Mouse (Mus musculus): ENCODE data around the gene Itln1. TPM values are rescaled to one million over a fixed set of nuclear protein-coding genes. Genes with fewer than 3 reads are reported as not detected.

Gene Itln1
- polyA plus RNA-seq, 1 experiment = not detected

DNA sequence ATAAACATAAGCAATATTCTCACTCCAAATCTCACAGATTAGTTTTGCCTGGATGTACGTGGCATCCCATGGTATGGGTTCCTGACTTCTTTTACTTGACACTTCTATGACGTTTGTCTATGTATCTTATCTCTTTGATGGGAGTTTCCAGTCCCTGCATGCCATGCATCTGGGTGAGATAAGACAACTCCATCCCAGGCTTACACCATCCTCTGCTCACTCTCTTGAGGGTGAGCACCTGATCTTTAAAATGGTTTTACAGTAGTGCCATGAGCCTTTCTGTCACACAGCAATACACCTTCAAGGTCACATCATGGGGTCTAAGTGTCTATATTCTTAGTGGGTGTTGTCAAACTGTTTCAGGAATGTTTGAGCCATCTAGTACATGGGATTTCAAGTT is 25.2 kb upstream of the Itln1 start:
- Histone ChIP-seq H3K4me3 (ENCODE audit: insufficient read depth, low read length) (no peak overlapping the region), H3K27ac (ENCODE audit: insufficient read depth, low read depth, low read length) (no peak overlapping the region), H3K4me1 (ENCODE audit: control insufficient read depth, insufficient read depth, low read length) (peaks cover 41% of the 10 kb centered on the region)
- TF ChIP-seq POLR2A (IDR thresholded peaks at IDR 0.05; ENCODE audit: borderline replicate concordance, low read depth, low read length) (no peak), CTCF (IDR thresholded peaks at IDR 0.05; ENCODE audit: low read depth, low read length) (no peak)

DNA sequence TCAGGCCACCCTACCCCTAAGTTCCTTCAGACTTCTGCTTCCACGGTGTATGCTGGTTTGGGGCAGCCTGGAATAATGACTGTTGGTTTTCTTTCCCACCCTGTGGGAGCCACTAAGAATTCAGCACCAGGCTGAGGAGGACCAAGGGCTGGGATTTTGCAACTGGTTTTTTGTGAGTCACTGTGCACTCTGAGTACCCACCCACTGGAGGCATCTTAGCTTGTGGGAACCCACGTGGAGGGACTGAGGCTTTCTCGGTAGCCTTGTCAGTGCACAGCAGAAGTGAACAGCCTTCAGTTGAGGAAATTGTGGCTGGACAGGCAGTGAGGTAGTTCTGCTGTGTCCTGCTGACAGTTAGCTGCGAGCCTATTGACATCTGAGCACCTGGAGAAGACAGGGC is 23.8 kb upstream of the Itln1 start, which contains the start of gene Cd244a:
Cd244a (plus strand) TSS at position 296 of the 400 bp plus-strand sequence.
- Histone ChIP-seq H3K27ac (ENCODE audit: insufficient read depth, low read depth, low read length) (peak within 1 kb of the TSS; percentile 57), H3K4me1 (ENCODE audit: control insufficient read depth, insufficient read depth, low read length) (peaks cover 48% of the 10 kb centered on the region), H3K4me3 (ENCODE audit: insufficient read depth, low read length) (no peak within 1 kb of the TSS)
- TF ChIP-seq CTCF (IDR thresholded peaks at IDR 0.05; ENCODE audit: low read depth, low read length) (no peak), POLR2A (IDR thresholded peaks at IDR 0.05; ENCODE audit: borderline replicate concordance, low read depth, low read length) (no peak)

DNA sequence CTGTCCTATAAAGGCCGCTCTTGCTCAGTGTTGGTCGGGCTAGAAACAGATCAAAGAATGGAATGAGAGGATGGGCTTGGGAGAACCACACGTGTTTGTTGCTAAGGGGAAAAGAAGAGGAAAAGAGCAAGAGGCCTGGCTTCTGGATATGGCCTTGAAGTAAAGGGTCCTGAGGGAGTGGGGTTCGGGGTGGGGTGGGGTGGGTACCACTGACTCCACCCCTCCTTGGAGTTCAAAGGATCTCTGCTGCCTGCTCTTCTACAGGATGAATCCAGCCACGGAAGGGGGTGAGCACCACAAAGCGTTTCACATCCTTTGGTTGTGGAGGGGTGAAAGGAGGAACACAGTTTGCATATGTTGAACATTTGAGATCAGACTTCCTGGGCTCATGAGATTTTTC is 23.3 kb upstream of the Itln1 start:
- TF ChIP-seq CTCF (IDR thresholded peaks at IDR 0.05; ENCODE audit: low read depth, low read length) = no peak
- TF ChIP-seq POLR2A (IDR thresholded peaks at IDR 0.05; ENCODE audit: borderline replicate concordance, low read depth, low read length) = no peak
- H3K27ac ChIP-seq (ENCODE audit: insufficient read depth, low read depth, low read length) = peak overlapping the region; percentile 57
- H3K4me1 ChIP-seq (ENCODE audit: control insufficient read depth, insufficient read depth, low read length) = peaks cover 53% of the 10 kb centered on the region
- no peak overlapping the region for H3K4me3 ChIP-seq (ENCODE audit: insufficient read depth, low read length)

DNA sequence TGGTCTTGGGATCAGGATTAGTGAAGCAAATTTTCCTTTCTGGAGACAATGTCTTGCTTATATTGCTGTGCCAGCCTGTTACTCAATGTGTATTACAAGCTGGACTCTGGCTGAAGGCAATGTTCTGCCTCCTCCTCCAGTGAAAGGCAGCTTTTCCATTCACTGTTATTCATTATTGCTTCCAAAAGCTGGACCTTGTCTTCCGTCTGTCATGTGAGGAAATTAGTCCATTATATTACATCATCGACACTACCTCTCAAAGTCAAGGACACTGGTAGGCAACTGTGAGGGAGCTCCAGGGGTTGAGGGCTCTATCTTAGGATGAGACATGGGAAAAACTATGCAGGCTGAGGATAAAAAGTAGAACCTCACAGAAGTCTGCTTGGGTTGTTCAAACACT is 21.3 kb upstream of the Itln1 start:
- TF ChIP-seq POLR2A (IDR thresholded peaks at IDR 0.05; ENCODE audit: borderline replicate concordance, low read depth, low read length) (no peak), CTCF (IDR thresholded peaks at IDR 0.05; ENCODE audit: low read depth, low read length) (no peak)
- Histone ChIP-seq H3K4me3 (ENCODE audit: insufficient read depth, low read length) (no peak overlapping the region), H3K4me1 (ENCODE audit: control insufficient read depth, insufficient read depth, low read length) (peaks cover 46% of the 10 kb centered on the region)

DNA sequence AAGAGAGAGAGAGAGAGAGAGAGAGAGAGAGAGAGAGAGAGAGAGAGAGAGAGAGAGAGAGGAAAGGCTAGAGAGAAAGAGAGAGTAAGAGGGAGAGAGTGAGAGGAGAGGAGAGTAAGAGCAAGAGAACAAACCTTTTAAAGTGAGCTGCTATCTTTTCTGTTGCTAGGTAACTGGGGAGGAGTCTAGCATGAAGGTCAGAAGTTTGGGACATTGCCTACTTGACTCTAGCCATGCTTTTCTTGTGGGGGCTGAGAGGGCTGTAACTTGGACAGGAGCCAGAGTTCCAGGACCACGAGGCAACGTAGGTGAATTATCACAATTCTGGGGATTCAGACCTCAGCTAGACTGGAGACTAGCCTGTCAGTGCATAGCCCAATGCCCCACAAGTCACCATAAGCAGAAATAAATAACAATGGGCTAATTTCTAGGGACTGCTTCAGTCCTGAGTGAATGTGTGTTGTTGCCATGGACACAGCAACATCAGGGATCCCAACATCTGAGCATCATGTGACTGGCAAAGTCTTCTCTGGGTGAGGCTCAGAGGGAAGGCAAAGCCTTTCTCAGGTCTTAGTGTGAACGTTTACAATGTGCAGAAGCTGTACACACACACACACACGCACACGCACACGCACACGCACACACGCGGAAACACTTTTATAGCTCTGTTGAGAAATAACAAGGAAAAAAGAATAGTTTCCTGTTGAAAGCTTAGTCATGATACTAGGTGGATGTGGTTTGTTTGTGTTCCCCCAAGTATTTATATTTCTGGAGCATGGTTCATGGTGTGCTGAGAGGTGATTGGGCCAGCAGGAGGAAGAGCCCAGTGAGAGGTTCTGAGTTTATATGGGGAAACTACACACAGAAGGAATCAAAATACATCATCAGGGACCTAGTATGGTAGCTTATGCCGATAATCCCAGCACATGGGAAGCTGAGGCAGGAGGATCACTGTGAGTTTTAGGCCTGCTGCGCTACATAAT is 18.6 kb upstream of the Itln1 start:
- TF ChIP-seq POLR2A (IDR thresholded peaks at IDR 0.05; ENCODE audit: borderline replicate concordance, low read depth, low read length) (no peak), CTCF (IDR thresholded peaks at IDR 0.05; ENCODE audit: low read depth, low read length) (no peak)
- no peak overlapping the region for H3K4me3 ChIP-seq (ENCODE audit: insufficient read depth, low read length)
- H3K4me1 ChIP-seq (ENCODE audit: control insufficient read depth, insufficient read depth, low read length) = peaks cover 27% of the 10 kb centered on the region
- no peak overlapping the region for H3K27ac ChIP-seq (ENCODE audit: insufficient read depth, low read depth, low read length)

More for the DNA sequence above, 21.3 kb upstream of the Itln1 start:
- H3K27ac ChIP-seq (ENCODE audit: insufficient read depth, low read depth, low read length) = no peak overlapping the region

DNA sequence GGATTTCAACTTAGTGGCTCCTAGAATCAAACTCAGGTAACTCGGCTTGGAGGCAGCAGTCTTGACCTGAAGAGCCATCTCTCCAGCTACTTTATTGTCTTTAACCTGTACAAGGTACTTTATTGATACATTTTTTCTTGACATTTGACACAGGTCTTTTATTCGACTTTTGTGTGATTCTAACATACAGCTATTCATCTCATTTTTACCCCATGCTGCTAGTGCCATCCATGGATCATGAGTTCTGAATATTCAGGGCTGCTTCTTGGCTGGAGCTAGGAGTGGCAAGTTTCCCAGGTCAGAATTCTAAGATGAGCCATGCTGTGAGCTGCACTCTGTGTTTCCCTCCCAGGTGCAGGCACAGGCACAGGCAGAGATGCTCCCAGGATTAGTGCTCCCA is 17.1 kb upstream of the Itln1 start:
- H3K4me1 ChIP-seq (ENCODE audit: control insufficient read depth, insufficient read depth, low read length) = peaks cover 20% of the 10 kb centered on the region
- TF ChIP-seq CTCF (IDR thresholded peaks at IDR 0.05; ENCODE audit: low read depth, low read length) (no peak), POLR2A (IDR thresholded peaks at IDR 0.05; ENCODE audit: borderline replicate concordance, low read depth, low read length) (no peak)
- H3K4me3 ChIP-seq (ENCODE audit: insufficient read depth, low read length) = no peak overlapping the region
- no peak overlapping the region for H3K27ac ChIP-seq (ENCODE audit: insufficient read depth, low read depth, low read length)

DNA sequence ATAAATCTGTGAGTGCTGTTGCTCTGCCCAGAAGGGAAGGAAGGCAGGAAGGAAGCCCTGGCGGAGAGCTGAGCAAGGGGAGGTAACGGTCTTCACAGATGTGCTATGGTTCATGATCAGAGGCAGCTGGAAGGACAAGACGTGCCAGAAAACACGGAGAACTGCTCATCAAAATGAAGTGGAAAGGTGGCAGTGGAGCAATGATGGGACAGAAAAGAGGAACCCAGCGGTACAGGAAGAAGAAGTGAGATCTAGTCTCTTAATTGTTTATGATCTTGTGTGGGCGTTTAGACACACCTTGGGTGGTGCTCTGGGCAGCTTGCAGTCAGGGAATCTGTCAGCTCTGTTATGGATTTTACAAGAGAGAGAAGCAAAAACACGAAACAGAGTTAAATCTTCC is 16.2 kb upstream of the Itln1 start:
- TF ChIP-seq CTCF (IDR thresholded peaks at IDR 0.05; ENCODE audit: low read depth, low read length) (no peak), POLR2A (IDR thresholded peaks at IDR 0.05; ENCODE audit: borderline replicate concordance, low read depth, low read length) (no peak)
- Histone ChIP-seq H3K27ac (ENCODE audit: insufficient read depth, low read depth, low read length) (no peak overlapping the region), H3K4me1 (ENCODE audit: control insufficient read depth, insufficient read depth, low read length) (peaks cover 20% of the 10 kb centered on the region), H3K4me3 (ENCODE audit: insufficient read depth, low read length) (no peak overlapping the region)

DNA sequence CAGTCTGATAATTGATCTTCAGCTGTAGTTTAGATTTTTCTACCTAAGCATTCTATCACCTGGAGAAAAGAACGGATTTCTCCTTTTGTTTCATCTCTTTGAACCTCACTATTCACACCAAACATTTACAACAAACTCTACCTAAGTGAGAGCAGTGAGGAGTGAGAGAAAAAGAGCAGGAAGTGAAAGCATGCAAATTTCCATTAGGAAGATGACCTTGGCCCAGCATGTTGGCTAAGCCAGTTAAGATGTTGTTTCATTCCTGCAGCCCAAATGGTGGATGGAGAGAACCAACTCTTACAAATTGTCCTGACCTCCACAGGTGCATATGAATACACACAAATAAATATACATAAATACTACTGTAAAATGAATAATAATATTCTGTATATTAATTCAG is 5.6 kb upstream of the Itln1 start:
- no peak for TF ChIP-seq POLR2A (IDR thresholded peaks at IDR 0.05; ENCODE audit: borderline replicate concordance, low read depth, low read length)
- no peak for TF ChIP-seq CTCF (IDR thresholded peaks at IDR 0.05; ENCODE audit: low read depth, low read length)
- Histone ChIP-seq H3K4me3 (ENCODE audit: insufficient read depth, low read length) (no peak overlapping the region), H3K27ac (ENCODE audit: insufficient read depth, low read depth, low read length) (no peak overlapping the region), H3K4me1 (ENCODE audit: control insufficient read depth, insufficient read depth, low read length) (no peaks in the 10 kb centered on the region)

DNA sequence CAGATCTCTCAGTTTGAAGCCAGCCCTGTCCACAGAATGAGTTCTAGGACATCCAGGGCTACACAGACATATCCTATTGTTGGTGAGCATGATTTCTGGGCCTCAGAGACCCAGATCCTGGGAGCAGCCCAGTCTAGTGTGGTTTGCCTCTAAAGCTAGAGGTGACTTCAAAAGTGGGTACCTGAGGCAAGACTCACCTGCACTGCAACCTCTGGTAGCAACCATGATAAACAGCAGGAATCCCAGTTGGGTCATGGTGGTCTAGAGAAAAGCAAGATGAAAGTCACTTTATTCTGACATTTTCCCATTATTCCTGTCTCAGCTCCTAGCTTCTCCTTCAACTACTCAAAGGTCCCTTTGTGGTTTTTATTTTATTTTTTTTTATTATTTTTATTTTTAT is 537 bp downstream of the Itln1 start:
- H3K27ac ChIP-seq (ENCODE audit: insufficient read depth, low read depth, low read length) = no peak overlapping the region
- H3K4me1 ChIP-seq (ENCODE audit: control insufficient read depth, insufficient read depth, low read length) = no peaks in the 10 kb centered on the region
- no peak overlapping the region for H3K4me3 ChIP-seq (ENCODE audit: insufficient read depth, low read length)
- no peak for TF ChIP-seq CTCF (IDR thresholded peaks at IDR 0.05; ENCODE audit: low read depth, low read length)
- TF ChIP-seq POLR2A (IDR thresholded peaks at IDR 0.05; ENCODE audit: borderline replicate concordance, low read depth, low read length) = no peak

DNA sequence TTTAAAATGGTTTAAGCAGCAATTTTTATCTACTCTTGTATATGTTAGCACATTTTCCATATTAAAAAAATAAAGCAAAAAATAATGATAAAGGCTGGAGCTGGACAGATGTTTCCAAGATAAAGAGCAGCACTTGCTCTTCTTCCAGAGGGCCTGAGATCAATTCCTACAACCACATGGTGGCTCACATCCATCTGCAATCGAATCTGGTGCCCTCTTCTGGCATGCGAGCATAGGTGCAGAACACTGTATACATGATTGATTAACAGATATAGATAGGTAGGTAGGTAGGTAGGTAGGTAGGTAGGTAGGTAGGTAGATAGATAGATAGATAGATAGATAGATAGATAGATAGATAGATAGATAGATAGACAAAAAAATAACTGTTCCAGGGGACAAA is 2.3 kb downstream of the Itln1 start:
- no peaks in the 10 kb centered on the region for H3K4me1 ChIP-seq (ENCODE audit: control insufficient read depth, insufficient read depth, low read length)
- TF ChIP-seq POLR2A (IDR thresholded peaks at IDR 0.05; ENCODE audit: borderline replicate concordance, low read depth, low read length) (no peak), CTCF (IDR thresholded peaks at IDR 0.05; ENCODE audit: low read depth, low read length) (no peak; the same call in 1 of the 2 replicates)
- H3K4me3 ChIP-seq (ENCODE audit: insufficient read depth, low read length) = no peak overlapping the region
- no peak overlapping the region for H3K27ac ChIP-seq (ENCODE audit: insufficient read depth, low read depth, low read length)

Data from bone marrow macrophage, adult 2 months (primary cell).